Mouse (Mus musculus) megakaryocyte progenitor cell, adult 5-6 weeks (primary cell): Measurements from ENCODE around the gene Nav2. TPM values are rescaled to one million over a fixed set of nuclear protein-coding genes. Genes with fewer than 3 reads are reported as not detected.

Experiments
- ATAC-seq: replicated peaks from 2 replicates; pipeline ENCODE4 v1.8.0; 2016; ENCODE audit warnings: mild to moderate bottlenecking, moderate TSS enrichment, inconsistent platforms; ENCODE audit not compliant: poor library complexity
- total RNA-seq, 2 experiments: library from RNA; stranded (forward) in 1 of 2; stranded (reverse) in 1 of 2; fragments of 157-497, 149-512 nt in 1 of 2; fragments of 200-1000 nt in 1 of 2; gene quantifications; 2 replicates each; pipeline versions ENCODE4 v1.2.3 to v1.2.4; 2015 to 2017

Gene Nav2
- total RNA-seq, 2 experiments from 2014 or later: 16.4 to 27.0 TPM

GRCm38 (mm10) chr7:48930399-48930798, 21.9 kb downstream of the Nav2 start:
- no peak for ATAC-seq

GRCm38 (mm10) chr7:48932138-48932537, 23.6 kb downstream of the Nav2 start:
- no peak for ATAC-seq

GRCm38 (mm10) chr7:48934816-48935215, 26.3 kb downstream of the Nav2 start:
- no peak for ATAC-seq

GRCm38 (mm10) chr7:48937562-48937961, 29.0 kb downstream of the Nav2 start:
- peak; percentile 90 for ATAC-seq

- peak; percentile 64 for ATAC-seq
These were observed 29.7 kb downstream of the Nav2 start for GRCm38 (mm10) chr7:48938190-48938589.

- peak; percentile 88 for ATAC-seq
These were observed 40.0 kb downstream of the Nav2 start for GRCm38 (mm10) chr7:48948381-48949108.

GRCm38 (mm10) chr7:48954501-48954900, 46.0 kb downstream of the Nav2 start:
- ATAC-seq: no peak

GRCm38 (mm10) chr7:48958528-48959315, 50.2 kb downstream of the Nav2 start:
- peak; percentile 71 for ATAC-seq

GRCm38 (mm10) chr7:48959316-48959661, 50.8 kb downstream of the Nav2 start:
- no peak for ATAC-seq

GRCm38 (mm10) chr7:48960152-48960551, 51.6 kb downstream of the Nav2 start:
- ATAC-seq: no peak

GRCm38 (mm10) chr7:48961501-48961900, 53.0 kb downstream of the Nav2 start:
- ATAC-seq: no peak

- ATAC-seq: no peak
These were observed 53.4 kb downstream of the Nav2 start for GRCm38 (mm10) chr7:48961935-48962334.

GRCm38 (mm10) chr7:48963112-48963511, 54.6 kb downstream of the Nav2 start:
- peak; percentile 23 for ATAC-seq

- ATAC-seq: no peak
These were observed 55.0 kb downstream of the Nav2 start for GRCm38 (mm10) chr7:48963554-48963953.

- ATAC-seq: no peak
These were observed 57.4 kb downstream of the Nav2 start for GRCm38 (mm10) chr7:48965796-48966512.

GRCm38 (mm10) chr7:48981013-48981412, 72.5 kb downstream of the Nav2 start:
- ATAC-seq: no peak

- no peak for ATAC-seq
These were observed 73.3 kb downstream of the Nav2 start for GRCm38 (mm10) chr7:48981814-48982213.

GRCm38 (mm10) chr7:48982573-48982972, 74.1 kb downstream of the Nav2 start:
- ATAC-seq: no peak

- ATAC-seq: peak; percentile 95
These were observed 83.5 kb downstream of the Nav2 start for GRCm38 (mm10) chr7:48991911-48992552.

- ATAC-seq: no peak
These were observed 86.7 kb downstream of the Nav2 start for GRCm38 (mm10) chr7:48995171-48995570.

GRCm38 (mm10) chr7:48995701-48996100, 87.2 kb downstream of the Nav2 start:
- ATAC-seq: no peak
